Mouse (Mus musculus): Measurements from ENCODE around the gene Col17a1.
A peak's percentile ranks its signal among the peaks of the same experiment; 100 is the strongest.

Col17a1 gene

DNA sequence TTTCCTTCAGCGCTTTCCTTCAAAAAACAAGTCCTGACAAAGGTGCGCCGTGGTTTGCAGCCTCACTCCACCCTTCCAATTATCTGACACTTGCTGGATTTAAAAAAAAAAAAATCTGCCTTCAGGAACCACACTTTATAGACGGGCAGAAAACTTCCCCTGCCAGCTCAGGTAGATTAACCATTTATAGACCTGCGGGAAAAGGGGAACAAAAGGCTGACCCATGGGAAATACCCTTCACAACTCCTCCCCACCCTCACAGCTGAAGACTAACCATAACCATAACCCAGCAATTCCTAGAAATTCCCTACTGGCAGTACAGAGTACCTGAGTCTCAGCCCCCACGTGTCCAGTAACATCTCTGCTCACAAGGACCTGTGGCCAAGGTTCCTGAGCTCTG lies at the start of gene Col17a1:
Col17a1 (minus strand) TSS at position 101 of the 400 bp plus-strand sequence.
- DNase-seq (ENCODE audit: low read depth, low spot score) = no peak

DNA sequence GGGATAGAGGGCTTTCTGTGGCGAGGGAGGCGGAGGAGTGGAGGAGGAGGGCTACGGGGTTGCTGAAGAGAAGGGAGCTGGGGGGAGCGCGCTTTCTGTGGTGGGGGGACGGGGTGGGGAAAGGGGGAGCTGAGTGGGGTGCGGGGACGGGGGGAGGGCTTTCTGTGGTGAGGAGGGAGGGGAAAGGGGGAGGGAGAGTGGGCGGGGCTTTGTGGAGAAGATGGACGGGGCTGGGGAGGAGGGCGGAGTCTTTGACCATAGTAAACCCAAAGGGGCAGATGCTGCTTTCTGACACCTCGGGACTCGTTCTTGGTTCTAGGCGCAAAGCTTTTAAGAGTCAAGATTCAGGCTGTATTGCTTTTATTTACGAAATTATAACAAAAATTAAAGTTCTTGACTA lies 40.0 kb upstream of the Col17a1 start:
- DNase-seq (ENCODE audit: low read depth, low spot score) = peak; percentile 79

DNA sequence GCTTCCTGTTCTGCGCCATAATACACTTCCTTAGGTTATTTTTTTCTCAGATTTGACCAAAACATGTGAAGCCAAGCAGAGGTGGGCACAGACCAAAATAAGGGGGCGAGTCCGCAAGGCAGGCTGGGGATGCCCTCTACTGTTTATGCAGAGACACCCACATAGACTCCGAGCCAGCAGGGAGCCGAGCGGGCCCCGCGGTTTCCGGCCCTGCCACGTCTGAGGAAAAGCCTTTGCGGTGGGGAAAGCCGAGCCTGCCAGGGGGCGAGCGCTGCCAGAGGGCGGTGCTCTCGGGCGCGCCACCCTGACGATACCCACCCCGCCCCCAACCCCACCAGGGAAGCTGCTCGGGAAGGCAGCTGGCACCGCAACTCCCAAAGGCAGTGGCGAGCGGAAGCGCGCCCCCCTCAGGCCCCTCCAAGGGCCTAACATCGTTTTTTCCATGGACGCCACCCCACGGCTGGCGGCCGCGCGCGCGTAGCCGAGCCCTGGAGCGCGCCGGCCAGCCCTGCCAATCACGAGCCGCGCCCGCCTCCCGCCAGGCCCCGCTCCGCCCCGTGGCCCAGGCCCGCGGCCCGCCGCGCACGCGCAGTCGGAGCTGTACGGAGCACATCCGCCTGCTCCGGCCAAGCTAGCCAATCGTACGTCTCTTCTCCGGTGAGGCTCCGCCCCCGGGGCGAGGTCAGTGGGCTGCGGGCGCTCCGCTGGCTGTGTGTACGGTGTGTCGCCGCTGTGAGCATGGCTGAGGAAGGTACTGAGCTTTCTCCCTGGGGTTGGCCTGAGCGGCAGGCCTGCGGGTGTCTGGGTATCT lies 39.4 kb upstream of the Col17a1 start, which contains the start of gene Sfr1:
Sfr1 (plus strand) TSS at position 612 of the 811 bp plus-strand sequence.
- peak; percentile 98 for DNase-seq (ENCODE audit: low read depth, low spot score)

- peak; percentile 97 for DNase-seq (ENCODE audit: low read depth, low spot score)
Measured at GRCm38 (mm10) chr19:47730691-47731070, 38.8 kb upstream of the Col17a1 start.

- DNase-seq (ENCODE audit: low read depth, low spot score) = no peak
Measured at GRCm38 (mm10) chr19:47725643-47726140, 33.8 kb upstream of the Col17a1 start.

GRCm38 (mm10) chr19:47724903-47725302 lies 33.0 kb upstream of the Col17a1 start:
- no peak for DNase-seq (ENCODE audit: low read depth, low spot score)

DNA sequence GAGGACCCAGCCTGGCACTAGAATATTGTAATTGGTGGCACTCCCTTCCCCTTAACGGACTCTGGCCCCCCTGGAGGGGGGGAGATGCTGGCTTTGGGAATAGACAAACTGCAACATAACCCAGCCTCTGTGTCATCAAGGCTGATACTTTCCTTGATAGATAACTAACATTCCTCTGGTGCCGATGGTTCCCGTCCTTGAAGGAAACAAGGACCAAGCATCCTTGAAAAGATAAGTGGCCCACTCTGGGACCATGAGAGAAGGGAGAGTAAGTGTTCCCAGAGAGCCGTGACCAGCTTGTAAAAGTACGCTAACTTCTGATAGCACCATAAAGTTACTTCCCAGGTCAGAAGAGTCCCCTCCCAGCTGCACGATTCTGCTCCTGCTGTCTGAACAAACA lies 30.6 kb upstream of the Col17a1 start:
- DNase-seq (ENCODE audit: low read depth, low spot score) = no peak

DNA sequence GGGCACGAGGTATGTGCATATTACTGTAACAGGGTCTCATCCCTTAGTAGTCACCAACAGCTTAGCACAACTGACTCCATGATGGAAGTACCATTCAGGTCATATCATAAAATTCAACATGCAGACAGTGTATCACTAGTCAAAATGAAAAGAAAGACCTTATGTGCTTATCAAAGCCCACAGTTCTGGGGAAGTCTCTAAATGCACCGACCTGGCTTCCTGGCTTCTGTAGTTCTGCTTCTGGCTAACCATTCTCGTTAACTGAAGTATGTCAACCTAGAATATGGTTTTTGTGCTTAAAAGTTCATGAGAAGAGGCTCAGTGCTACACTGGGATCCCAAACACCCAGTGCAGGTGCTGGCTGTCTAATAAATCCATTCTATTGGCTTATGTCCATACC lies 27.3 kb upstream of the Col17a1 start:
- DNase-seq (ENCODE audit: low read depth, low spot score) = no peak

DNA sequence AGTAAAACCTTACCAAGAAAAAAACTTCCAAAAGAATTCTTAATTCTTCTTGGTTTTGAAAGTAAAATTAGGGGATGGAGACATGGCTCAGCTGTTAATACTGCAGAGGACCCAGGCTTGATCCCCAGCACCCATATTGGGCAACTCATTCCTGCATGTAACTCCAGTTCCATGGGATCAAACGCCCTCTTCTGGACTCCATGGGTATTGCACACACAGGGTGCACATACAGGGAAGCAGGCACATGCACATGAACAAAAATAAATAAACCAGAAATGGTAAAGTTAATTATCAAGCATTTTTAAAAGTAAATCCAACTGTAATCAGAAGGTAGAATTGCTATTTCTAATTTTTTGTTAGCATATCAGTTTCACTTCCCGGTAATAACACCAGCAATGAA lies 24.2 kb upstream of the Col17a1 start:
- no peak for DNase-seq (ENCODE audit: low read depth, low spot score)

GRCm38 (mm10) chr19:47713457-47713856 lies 21.6 kb upstream of the Col17a1 start:
- no peak for DNase-seq (ENCODE audit: low read depth, low spot score)

- peak; percentile 54 for DNase-seq (ENCODE audit: low read depth, low spot score)
Measured at GRCm38 (mm10) chr19:47710376-47710775, 18.5 kb upstream of the Col17a1 start.

DNA sequence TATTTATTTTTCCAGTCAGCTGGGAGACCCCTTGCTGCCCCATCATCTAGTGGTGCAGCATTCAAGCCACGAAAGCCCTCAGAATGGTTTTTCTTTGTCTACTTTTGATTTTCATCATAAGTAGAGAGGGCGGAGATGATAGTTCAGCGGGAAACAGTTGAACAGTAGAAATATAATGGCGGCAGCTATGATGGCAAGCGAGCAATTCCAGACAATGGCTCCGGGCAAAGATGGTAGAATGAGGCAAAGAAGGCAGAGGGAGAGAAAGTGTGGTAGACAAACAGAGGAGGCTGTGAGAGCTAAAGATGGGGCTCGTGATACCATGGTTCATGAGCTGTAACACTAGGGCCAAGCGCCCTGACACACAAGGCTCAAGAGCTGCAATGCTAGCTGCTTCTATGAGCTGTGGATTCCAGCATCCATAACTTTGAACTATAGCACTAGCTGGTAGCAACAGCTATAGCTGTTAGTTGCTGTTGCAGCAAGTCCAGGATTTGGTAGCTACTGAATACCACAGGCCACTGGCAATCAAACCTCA lies 13.9 kb upstream of the Col17a1 start:
- DNase-seq (ENCODE audit: low read depth, low spot score) = no peak

- no peak for DNase-seq (ENCODE audit: low read depth, low spot score)
Measured at GRCm38 (mm10) chr19:47705080-47705771, 13.3 kb upstream of the Col17a1 start.

- no peak for DNase-seq (ENCODE audit: low read depth, low spot score)
Measured at GRCm38 (mm10) chr19:47700509-47700908, 8.6 kb upstream of the Col17a1 start.

DNA sequence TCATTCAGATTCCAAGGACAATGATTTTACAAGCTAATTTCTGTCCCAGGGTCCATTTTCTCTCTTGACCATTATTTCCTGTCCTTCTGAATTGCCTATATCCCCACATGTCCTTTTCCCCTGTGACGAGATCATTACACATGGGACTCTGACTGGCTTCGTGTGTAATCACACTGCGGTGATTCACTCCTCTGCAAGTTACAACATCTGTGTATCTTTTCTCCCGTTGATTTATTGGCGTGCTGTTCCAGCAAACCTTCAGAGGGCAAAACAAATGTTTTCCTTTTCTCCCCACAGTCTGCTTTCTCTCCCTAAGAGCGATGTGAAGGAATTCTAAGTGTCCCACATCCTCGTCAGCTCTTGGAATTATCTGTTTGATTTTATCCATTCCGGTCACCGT lies 7.8 kb upstream of the Col17a1 start:
- DNase-seq (ENCODE audit: low read depth, low spot score) = peak; percentile 97

DNA sequence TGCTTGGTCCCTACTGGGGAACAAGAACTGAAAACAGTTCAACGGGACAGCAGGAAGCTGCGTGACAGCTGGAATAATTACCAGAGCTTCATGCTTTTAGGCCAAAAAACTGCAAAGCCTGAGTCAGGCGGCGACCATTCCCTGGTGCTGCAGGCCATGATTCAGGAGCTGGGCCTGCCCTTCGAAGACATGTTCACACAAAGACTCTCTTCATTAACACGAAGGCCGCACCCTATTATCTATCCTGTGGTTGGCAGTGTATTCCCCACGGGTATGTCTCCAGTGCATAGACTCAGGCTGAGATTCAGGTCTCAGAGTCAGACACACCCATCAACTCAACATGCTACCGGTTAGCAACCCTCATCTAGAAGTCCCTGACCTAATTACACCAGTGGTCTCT lies 6.4 kb upstream of the Col17a1 start:
- peak; percentile 71 for DNase-seq (ENCODE audit: low read depth, low spot score)

GRCm38 (mm10) chr19:47697067-47697466 lies 5.2 kb upstream of the Col17a1 start:
- no peak for DNase-seq (ENCODE audit: low read depth, low spot score)

DNA sequence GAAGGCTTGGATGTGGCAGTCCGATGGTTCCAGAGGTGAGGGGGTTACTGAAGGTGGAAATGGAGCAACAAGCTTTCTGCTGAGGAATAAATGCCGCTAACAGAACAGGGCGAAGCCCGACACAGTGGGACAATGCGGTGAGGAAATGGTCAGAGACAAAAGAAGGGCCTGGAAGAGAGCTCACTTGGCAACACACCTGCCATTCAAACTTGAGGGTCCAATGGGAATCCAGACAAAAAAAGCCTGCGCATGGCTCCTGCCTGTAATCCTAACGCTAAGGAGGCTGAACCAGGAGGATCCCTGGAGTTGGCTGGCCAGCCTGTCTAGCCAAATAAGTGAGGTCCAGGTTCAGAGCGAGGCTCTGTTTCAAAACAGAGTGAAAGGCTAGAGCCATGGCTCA lies 4.5 kb upstream of the Col17a1 start:
- DNase-seq (ENCODE audit: low read depth, low spot score) = no peak

DNA sequence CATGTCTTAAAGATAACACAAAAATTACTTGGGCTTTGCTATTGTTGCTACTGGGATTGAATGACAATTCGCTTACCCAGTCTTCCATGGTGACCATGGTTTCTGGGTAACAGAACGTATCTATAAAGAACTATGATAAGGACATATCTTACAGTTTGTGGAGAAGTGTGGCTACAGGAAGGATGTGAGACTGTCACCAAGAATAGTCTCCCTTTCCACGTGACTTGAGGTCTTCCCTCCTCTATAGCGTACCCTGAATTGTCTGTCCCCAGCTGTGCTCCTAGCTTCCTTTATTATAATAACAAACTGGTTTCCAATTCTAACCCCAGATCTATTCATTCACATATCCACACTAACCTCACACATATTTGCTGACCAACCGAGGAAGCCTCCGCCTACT lies 3.8 kb upstream of the Col17a1 start:
- DNase-seq (ENCODE audit: low read depth, low spot score) = no peak

DNA sequence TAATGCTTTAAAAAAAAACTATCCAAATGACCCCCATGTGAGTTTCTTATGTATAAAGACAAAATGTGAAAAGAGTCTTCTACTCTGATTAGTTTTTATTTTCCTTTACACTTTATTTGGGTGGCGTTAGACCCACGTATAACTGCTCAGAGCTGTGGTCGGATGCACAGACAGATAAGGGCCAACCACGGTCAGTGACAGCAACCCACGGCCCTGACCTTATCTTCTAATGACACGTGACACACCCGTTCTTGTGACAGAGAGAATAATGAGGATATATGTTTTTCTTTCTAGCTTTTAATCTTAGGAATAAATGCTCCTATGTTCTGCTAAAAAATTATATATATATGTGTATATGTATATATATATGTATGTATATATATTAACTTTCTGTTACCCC lies 2.3 kb downstream of the Col17a1 start:
- DNase-seq (ENCODE audit: low read depth, low spot score) = no peak

- DNase-seq (ENCODE audit: low read depth, low spot score) = no peak
Measured at GRCm38 (mm10) chr19:47678675-47679074, 13.2 kb downstream of the Col17a1 start.

DNA sequence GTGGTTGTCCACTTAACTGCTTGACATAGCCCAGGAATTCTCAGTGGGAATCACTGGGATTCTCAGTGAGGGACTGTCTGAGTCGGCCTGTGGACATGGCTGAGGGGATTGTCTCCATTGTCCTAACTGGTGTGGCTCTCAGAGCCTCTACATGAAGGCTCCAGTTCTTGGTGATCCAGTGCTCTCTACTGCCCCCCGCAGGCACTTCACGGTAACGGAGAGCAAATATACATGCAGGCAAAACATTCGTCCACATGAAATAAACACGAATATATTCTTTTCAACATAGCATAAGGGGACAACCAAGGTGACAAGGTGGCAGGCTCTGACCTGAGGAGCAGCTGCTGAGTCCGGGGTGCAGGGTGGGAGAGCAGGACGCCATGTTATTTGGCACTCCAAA lies 17.5 kb downstream of the Col17a1 start:
- peak; percentile 49 for DNase-seq (ENCODE audit: low read depth, low spot score)

- DNase-seq (ENCODE audit: low read depth, low spot score) = no peak
Measured at GRCm38 (mm10) chr19:47668399-47668798, 23.5 kb downstream of the Col17a1 start.

Data from 3T3-L1 (cell line).